Mouse (Mus musculus): Measurements from ENCODE around the gene 2900026A02Rik.

Gene 2900026A02Rik

GRCm38 (mm10) chr5:113175976-113176375 lies 45.1 kb downstream of the 2900026A02Rik start:
- no peak for DNase-seq (ENCODE audit: low spot score in 2 of 2)

DNA sequence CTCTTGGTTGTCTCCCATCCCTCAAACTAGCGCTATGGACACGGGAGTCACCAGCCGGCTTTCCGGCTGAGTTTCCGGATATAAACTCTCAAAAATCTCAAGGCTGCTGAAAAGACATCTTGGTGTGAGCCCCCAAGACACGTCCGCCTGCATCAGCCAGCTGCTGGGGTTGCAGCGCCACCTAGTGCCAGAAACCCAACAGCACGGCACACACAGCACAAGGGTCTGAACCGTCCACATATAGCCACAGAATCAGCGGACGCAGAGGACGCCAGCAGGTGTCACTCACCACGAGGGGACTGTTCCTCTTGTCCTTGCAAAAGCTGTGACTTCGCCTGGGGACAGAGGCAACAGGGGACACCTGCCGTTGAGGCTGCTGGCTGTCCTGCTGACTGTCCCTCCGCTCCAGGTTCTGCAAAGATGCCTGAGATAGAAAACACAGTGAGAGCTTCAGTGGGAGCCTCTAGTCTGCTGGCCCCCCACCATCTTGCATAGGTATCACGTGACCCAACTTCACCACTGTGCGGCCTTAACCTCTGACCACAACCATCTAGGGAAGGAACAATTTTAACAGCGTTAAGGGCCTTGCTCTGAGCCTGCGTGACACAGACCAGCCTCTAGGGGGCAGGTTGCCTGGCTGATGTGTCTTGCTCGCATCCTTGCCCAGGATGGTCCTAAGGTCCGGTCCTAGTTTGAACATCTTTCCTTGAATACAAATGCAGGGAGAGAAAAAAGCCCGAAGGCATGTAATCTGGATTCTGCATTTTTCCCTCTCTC lies 45.9 kb downstream of the 2900026A02Rik start:
- no peak for DNase-seq (ENCODE audit: low spot score in 2 of 2)

- DNase-seq (ENCODE audit: low spot score in 2 of 2), result peak in 1 of 2 experiments; percentile 72
These were observed 47.7 kb downstream of the 2900026A02Rik start for GRCm38 (mm10) chr5:113173318-113173717.

- DNase-seq (ENCODE audit: low spot score in 2 of 2), result no peak
These were observed 49.0 kb downstream of the 2900026A02Rik start for GRCm38 (mm10) chr5:113171968-113172578.

- no peak for DNase-seq (ENCODE audit: low spot score in 2 of 2)
These were observed 50.8 kb downstream of the 2900026A02Rik start for GRCm38 (mm10) chr5:113170064-113170754.

DNA sequence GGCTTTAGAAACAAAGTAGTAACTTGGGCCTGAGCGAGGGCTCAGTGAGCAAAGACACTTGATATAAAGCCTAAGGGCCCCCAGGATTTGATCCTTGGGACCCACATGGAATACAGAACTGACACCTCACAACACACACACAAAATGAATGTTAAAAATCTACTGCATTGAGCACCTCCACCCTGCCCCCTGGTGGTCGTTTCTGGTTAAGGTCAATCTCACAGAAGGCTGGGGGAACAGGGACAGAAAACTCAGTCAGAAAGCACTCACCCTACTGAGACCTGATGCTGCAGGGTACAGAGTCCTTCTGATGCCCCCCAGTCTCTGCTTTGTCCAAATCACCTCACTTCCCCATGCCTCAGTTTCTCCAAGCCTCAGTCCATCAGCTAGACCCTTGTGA lies 53.3 kb downstream of the 2900026A02Rik start:
- DNase-seq (ENCODE audit: low spot score in 2 of 2), result no peak

GRCm38 (mm10) chr5:113165481-113165880 lies 55.6 kb downstream of the 2900026A02Rik start:
- no peak for DNase-seq (ENCODE audit: low spot score in 2 of 2)

- DNase-seq (ENCODE audit: low spot score in 2 of 2), result peak; percentile 54 to 71
These were observed 56.1 kb downstream of the 2900026A02Rik start for GRCm38 (mm10) chr5:113164873-113165441.

- DNase-seq (ENCODE audit: low spot score in 2 of 2), result no peak
These were observed 56.6 kb downstream of the 2900026A02Rik start for GRCm38 (mm10) chr5:113164448-113164847.

DNA sequence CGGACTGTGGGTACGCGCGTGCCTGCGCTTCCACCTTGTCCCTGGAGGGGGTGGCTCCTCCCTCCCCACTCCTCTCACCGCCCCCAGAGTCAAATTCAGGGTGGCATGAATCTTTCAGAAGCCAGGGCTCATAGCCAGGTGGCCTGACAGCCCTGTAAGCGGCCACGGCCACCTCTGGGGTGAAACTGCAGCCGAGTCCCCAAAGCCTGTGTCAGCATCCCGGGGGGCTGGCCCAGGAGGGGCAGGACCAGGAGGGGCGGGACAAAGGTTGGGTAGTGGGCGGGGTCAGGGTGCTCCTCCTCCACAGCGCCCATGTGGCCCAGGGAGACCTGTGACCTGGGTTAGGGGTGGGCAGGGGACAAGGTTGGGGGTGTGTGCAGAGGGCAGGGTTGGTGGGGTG lies 57.9 kb downstream of the 2900026A02Rik start:
- no peak for DNase-seq (ENCODE audit: low spot score in 2 of 2)

- DNase-seq (ENCODE audit: low spot score in 2 of 2), result no peak
These were observed 58.3 kb downstream of the 2900026A02Rik start for GRCm38 (mm10) chr5:113162699-113163098.

GRCm38 (mm10) chr5:113161576-113161975 lies 59.5 kb downstream of the 2900026A02Rik start:
- no peak for DNase-seq (ENCODE audit: low spot score in 2 of 2)

GRCm38 (mm10) chr5:113160320-113160719 lies 60.7 kb downstream of the 2900026A02Rik start:
- DNase-seq (ENCODE audit: low spot score in 2 of 2), result no peak

GRCm38 (mm10) chr5:113158759-113159355 lies 62.2 kb downstream of the 2900026A02Rik start:
- peak in 1 of 2 experiments; percentile 5 for DNase-seq (ENCODE audit: low spot score in 2 of 2)

- no peak for DNase-seq (ENCODE audit: low spot score in 2 of 2)
These were observed 63.4 kb downstream of the 2900026A02Rik start for GRCm38 (mm10) chr5:113157588-113157987.

- no peak for DNase-seq (ENCODE audit: low spot score in 2 of 2)
These were observed 64.0 kb downstream of the 2900026A02Rik start for GRCm38 (mm10) chr5:113157006-113157405.

- DNase-seq (ENCODE audit: low spot score in 2 of 2), result peak; percentile 64 to 80
These were observed 65.9 kb downstream of the 2900026A02Rik start for GRCm38 (mm10) chr5:113155133-113155532.

GRCm38 (mm10) chr5:113154441-113154840 lies 66.6 kb downstream of the 2900026A02Rik start:
- no peak for DNase-seq (ENCODE audit: low spot score in 2 of 2)

DNA sequence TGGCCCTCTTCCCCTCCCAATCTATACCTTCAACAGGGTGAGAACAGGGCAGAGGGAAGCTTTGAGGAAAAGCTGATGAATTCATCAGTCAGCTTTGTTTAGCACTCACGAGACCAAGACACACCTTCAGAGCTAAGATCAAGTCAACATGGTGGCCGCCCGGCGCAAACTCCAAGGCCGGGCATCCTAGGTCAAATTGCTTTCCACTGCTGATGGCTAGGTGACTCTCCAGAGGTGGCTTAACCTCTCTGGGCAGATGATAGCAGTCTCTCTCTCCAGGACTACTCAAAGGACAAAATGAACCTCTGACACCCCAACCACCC lies 67.6 kb downstream of the 2900026A02Rik start:
- no peak for DNase-seq (ENCODE audit: low spot score in 2 of 2)

DNA sequence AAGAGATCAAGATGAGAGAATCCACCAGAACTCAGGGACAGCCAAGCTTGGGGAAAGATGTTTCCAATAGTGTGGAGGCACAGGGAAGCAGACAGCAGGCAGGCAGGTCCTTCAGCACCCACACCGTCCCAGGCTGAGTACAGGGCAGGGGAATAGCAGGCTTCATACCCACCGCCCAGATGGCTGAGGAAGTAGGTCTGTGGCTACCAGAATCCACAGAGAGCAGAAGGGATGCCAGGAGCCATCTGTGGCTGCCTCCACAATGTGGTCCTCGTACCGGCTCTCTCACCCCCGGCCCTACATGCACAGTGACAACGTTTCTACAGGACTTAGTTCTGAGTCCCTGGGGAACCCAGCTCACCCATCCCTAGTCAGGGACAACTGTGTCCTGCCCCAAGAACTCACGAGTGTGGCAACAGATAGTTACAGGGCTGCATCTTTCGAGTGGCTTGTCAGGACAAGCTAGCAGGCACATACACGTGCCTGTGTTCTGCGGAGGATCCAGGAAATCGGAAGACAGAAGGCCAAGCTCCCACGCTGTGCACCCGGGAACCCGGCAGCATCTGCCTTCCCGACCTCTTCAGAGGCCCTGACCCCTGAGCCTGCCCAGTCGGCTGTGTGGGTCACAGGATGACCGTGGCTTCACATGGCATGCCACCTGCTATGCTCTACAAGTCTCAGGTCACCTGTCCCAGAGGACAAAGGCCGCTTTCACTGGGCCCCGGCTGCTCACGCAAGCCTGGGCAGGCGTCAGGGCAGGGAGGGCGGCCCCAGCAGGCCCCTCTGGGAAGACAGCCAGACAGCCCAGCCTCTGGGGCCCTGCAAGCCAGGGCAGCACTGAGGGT lies 68.2 kb downstream of the 2900026A02Rik start:
- no peak for DNase-seq (ENCODE audit: low spot score in 2 of 2)

DNA sequence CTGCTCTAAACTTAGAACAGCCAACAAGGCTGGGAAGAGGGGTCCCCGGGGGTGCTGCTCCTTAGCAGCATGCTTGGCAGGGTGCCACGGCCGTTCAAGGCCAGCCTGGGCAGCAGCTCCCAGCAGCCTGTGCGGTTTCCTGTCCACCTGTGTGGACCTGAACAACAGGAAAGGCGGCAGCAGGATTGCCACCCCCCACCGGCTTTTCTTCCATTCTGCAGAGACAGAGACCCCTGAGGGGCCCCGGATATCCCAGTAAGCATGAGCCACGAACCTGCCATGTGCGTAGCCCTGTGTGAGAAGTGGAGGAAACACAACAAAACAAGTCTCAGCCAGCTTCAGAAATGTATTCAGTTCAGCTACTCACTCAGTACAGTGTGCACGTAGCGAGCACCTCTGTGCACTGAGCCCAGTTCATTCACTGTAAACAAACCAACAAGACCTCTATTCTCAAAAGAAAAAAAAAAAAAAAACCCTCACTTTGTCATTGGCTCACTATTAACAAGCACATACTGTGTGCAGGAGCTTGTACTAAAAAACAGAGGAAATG lies 69.4 kb downstream of the 2900026A02Rik start:
- no peak for DNase-seq (ENCODE audit: low spot score in 2 of 2)
